Mouse (Mus musculus) cerebellum, adult 11 months (tissue): Measurements from ENCODE around the gene Pamr1.
A peak's percentile ranks its signal among the peaks of the same experiment; 100 is the strongest.

ENCODE experiments used
- DNase-seq: peaks from one replicate; pipeline ENCODE4 v3.0.0; 2022

Pamr1 gene

GRCm38 (mm10) chr2:102549611-102550266, at the start of gene Pamr1:
Pamr1 (plus strand) TSS chr2:102550012.
- peak; percentile 4 for DNase-seq

GRCm38 (mm10) chr2:102507633-102508032, 42.2 kb upstream of the Pamr1 start:
- no peak for DNase-seq

- DNase-seq, result no peak
Observed at GRCm38 (mm10) chr2:102508154-102508553, 41.7 kb upstream of the Pamr1 start.

- no peak for DNase-seq
Observed at GRCm38 (mm10) chr2:102519956-102520355, 29.9 kb upstream of the Pamr1 start.

- no peak for DNase-seq
Observed at GRCm38 (mm10) chr2:102527563-102527962, 22.2 kb upstream of the Pamr1 start.

- no peak for DNase-seq
Observed at GRCm38 (mm10) chr2:102533437-102533836, 16.4 kb upstream of the Pamr1 start.

- DNase-seq, result no peak
Observed at GRCm38 (mm10) chr2:102536766-102537165, 13.0 kb upstream of the Pamr1 start.

- DNase-seq, result no peak
Observed at GRCm38 (mm10) chr2:102540438-102541230, 9.2 kb upstream of the Pamr1 start.

- DNase-seq, result no peak
Observed at GRCm38 (mm10) chr2:102541404-102542125, 8.2 kb upstream of the Pamr1 start.

- DNase-seq, result no peak
Observed at GRCm38 (mm10) chr2:102543961-102544719, 5.7 kb upstream of the Pamr1 start.

GRCm38 (mm10) chr2:102550910-102551582, 1.2 kb downstream of the Pamr1 start:
- no peak for DNase-seq

GRCm38 (mm10) chr2:102551594-102551993, 1.8 kb downstream of the Pamr1 start:
- DNase-seq, result no peak

- DNase-seq, result no peak
Observed at GRCm38 (mm10) chr2:102552095-102552537, 2.3 kb downstream of the Pamr1 start.

- DNase-seq, result no peak
Observed at GRCm38 (mm10) chr2:102557085-102557484, 7.3 kb downstream of the Pamr1 start.

- DNase-seq, result no peak
Observed at GRCm38 (mm10) chr2:102558965-102559364, 9.2 kb downstream of the Pamr1 start.

GRCm38 (mm10) chr2:102563848-102564247, 14.0 kb downstream of the Pamr1 start:
- no peak for DNase-seq

GRCm38 (mm10) chr2:102579248-102579647, 29.4 kb downstream of the Pamr1 start:
- no peak for DNase-seq

GRCm38 (mm10) chr2:102589977-102590376, 40.2 kb downstream of the Pamr1 start:
- DNase-seq, result peak; percentile 16

- no peak for DNase-seq
Observed at GRCm38 (mm10) chr2:102594535-102594934, 44.7 kb downstream of the Pamr1 start.

GRCm38 (mm10) chr2:102595395-102596130, 45.8 kb downstream of the Pamr1 start:
- no peak for DNase-seq

GRCm38 (mm10) chr2:102598911-102599721, 49.3 kb downstream of the Pamr1 start:
- DNase-seq, result no peak
